Comparison of ENCODE assay signal across 12 mouse cellular contexts in the genomic region with DNA sequence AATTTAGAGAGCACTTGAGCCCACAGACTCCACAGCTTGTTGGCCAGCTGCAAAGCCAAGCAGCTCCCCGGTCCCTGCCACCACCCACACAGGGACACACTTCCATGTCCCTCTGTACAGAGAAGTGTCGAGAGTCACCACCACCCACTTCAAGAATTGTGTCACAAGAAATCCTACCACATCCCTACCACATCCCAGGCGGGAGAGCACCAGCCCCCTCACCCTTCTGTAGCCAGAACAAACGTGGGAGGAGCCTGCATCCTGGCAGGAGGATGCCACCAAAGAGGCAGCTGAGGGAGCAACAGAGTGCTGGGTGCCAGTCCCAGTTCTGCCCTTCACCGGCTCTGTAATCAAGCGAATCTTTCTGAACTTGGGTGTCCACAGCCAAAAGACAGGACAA. TPM values are rescaled to one million over a fixed set of nuclear protein-coding genes. Genes with fewer than 3 reads are reported as not detected.
A peak's percentile ranks its signal among the peaks of the same experiment; 100 is the strongest.
DNase-seq lines count a peak whose midpoint lies in the region; ATAC-seq and TF ChIP-seq lines count a peak whose summit lies in the region.
"Had no signal": no experiment of that assay in that cellular context is flagged by ENCODE, and none has a peak within 500 bp of the region (broad histone marks: within the 10 kb centered on the region; RNA-seq: fewer than 3 reads in every experiment).

No protein-coding gene starts in this region.

- peaks cover 41% of the 10 kb centered on the region for H3K4me1 ChIP-seq in hindbrain, embryonic 13.5 days (replicated peaks)
- H3K4me1 ChIP-seq in hindbrain, postnatal 0 days (ENCODE audit: insufficient read depth, low read length): no peaks in the 10 kb centered on the region
- peaks cover 35% of the 10 kb centered on the region for H3K4me1 ChIP-seq in small intestine, adult 2 months (ENCODE audit: control insufficient read depth, insufficient read depth, insufficient read length, low read length)
- H3K4me1 ChIP-seq in kidney, embryonic 15.5 days: peaks cover 63% of the 10 kb centered on the region

- no peak for TF ChIP-seq CTCF in hindbrain, postnatal 0 days (IDR thresholded peaks at IDR 0.05; ENCODE audit: low read depth)
- no peak for TF ChIP-seq CTCF in small intestine, adult 2 months (IDR thresholded peaks at IDR 0.05; ENCODE audit: extremely low read depth, insufficient read length, insufficient replicate concordance, low read depth, low read length)

- WGBS in hindbrain, embryonic 13.5 days: 67% methylated on average over 6 of the region's 6 CpGs
- 61% methylated on average over 6 of the region's 6 CpGs for WGBS in hindbrain, postnatal 0 days
- 70% methylated on average over 6 of the region's 6 CpGs for WGBS in small intestine, adult 2 months
- 62% methylated on average over 6 of the region's 6 CpGs for WGBS in kidney, embryonic 15.5 days

- H3K27me3 ChIP-seq in hindbrain, embryonic 13.5 days: no peaks in the 10 kb centered on the region
- H3K27me3 ChIP-seq in hindbrain, postnatal 0 days (ENCODE audit: insufficient read depth, low read length): no peaks in the 10 kb centered on the region
- H3K27me3 ChIP-seq in small intestine, adult 2 months (ENCODE audit: control insufficient read depth, insufficient read depth, low read length): no peaks in the 10 kb centered on the region
- H3K27me3 ChIP-seq in kidney, embryonic 15.5 days: no peaks in the 10 kb centered on the region
- H3K27me3 ChIP-seq: midbrain, embryonic 15.5 days had no signal

- DNase-seq in hindbrain, postnatal 0 days (ENCODE audit: low spot score): no peak
- peak; percentile 54 for DNase-seq in right cerebral cortex, postnatal 25 days
- no peak for DNase-seq in right cerebral cortex, postnatal 4 days
- no peak for DNase-seq in B cell, adult 2 months
- DNase-seq: cerebellum, adult 11 months; kidney, adult 11 months; liver had no signal

- no peak overlapping the region for H3K27ac ChIP-seq in hindbrain, embryonic 13.5 days
- H3K27ac ChIP-seq in hindbrain, postnatal 0 days: no peak overlapping the region
- peak overlapping the region; percentile 31; the same call in 1 of the 2 replicates for H3K27ac ChIP-seq in small intestine, adult 2 months (ENCODE audit: insufficient read depth, low read depth, low read length)
- no peak overlapping the region for H3K27ac ChIP-seq in kidney, embryonic 15.5 days
- H3K27ac ChIP-seq: midbrain, embryonic 15.5 days had no signal

- H3K4me3 ChIP-seq in hindbrain, embryonic 13.5 days: no peak overlapping the region
- H3K4me3 ChIP-seq in hindbrain, postnatal 0 days (ENCODE audit: low read length): no peak overlapping the region
- H3K4me3 ChIP-seq in small intestine, adult 2 months (ENCODE audit: low read depth, low read length): no peak overlapping the region
- H3K4me3 ChIP-seq in kidney, embryonic 15.5 days (replicated peaks): no peak overlapping the region
- H3K4me3 ChIP-seq: midbrain, embryonic 15.5 days had no signal

- H3K4me2 ChIP-seq in hindbrain, embryonic 13.5 days: no peak overlapping the region
- no peak overlapping the region for H3K4me2 ChIP-seq in hindbrain, postnatal 0 days (ENCODE audit: low read depth, low read length)
- no peak overlapping the region for H3K4me2 ChIP-seq in kidney, embryonic 15.5 days
- H3K4me2 ChIP-seq: midbrain, embryonic 15.5 days had no signal

- no peaks in the 10 kb centered on the region for H3K9me3 ChIP-seq in hindbrain, embryonic 13.5 days
- no peaks in the 10 kb centered on the region for H3K9me3 ChIP-seq in hindbrain, postnatal 0 days (ENCODE audit: low read length)
- H3K9me3 ChIP-seq in kidney, embryonic 15.5 days (replicated peaks): no peaks in the 10 kb centered on the region
- H3K9me3 ChIP-seq: midbrain, embryonic 15.5 days had no signal

- TF ChIP-seq POLR2A in small intestine, adult 2 months (IDR thresholded peaks at IDR 0.05; ENCODE audit: low read depth, low read length): no peak

- ATAC-seq in hindbrain, embryonic 13.5 days (ENCODE audit: low FRiP score): no peak
- ATAC-seq in hindbrain, postnatal 0 days: no peak
- peak; percentile 31 for ATAC-seq in inflammation-experienced regulatory T-cells, adult 6 months
- ATAC-seq in kidney, embryonic 15.5 days (replicated peaks; ENCODE audit: low FRiP score): no peak
- ATAC-seq: midbrain, embryonic 15.5 days had no signal

- 0 out of 2 replicates have a peak overlapping the region, but pooled peaks have one; percentile 8 for H3K9ac ChIP-seq in hindbrain, embryonic 13.5 days
- no peak overlapping the region for H3K9ac ChIP-seq in hindbrain, postnatal 0 days (replicated peaks; ENCODE audit: low read length)
- H3K9ac ChIP-seq in kidney, embryonic 15.5 days: no peak overlapping the region
- H3K9ac ChIP-seq: midbrain, embryonic 15.5 days had no signal

- no peaks in the 10 kb centered on the region for H3K36me3 ChIP-seq in hindbrain, embryonic 13.5 days
- H3K36me3 ChIP-seq in hindbrain, postnatal 0 days (ENCODE audit: insufficient read depth, low read length): no peaks in the 10 kb centered on the region
- H3K36me3 ChIP-seq in small intestine, adult 2 months (ENCODE audit: control insufficient read depth, insufficient read depth, low read length): peaks cover 23% of the 10 kb centered on the region
- H3K36me3 ChIP-seq in kidney, embryonic 15.5 days: no peaks in the 10 kb centered on the region
- H3K36me3 ChIP-seq: midbrain, embryonic 15.5 days had no signal

RNA-seq across cellular contexts. Expression of a gene that starts 51.7 kb away (rescaled TPM):
- polyA plus RNA-seq in hindbrain, embryonic 13.5 days (2015; fragmentation: Nextera tagmentation; extraction: Ambion mirVana): 23.0 and 23.4 TPM in 2 replicates
- 69.0 and 73.9 TPM in 2 replicates for total RNA-seq in hindbrain, postnatal 0 days (2014; rRNA removed)
- 34.1 and 35.7 TPM in 2 replicates for polyA plus RNA-seq in hindbrain, postnatal 0 days (2015; fragmentation: Nextera tagmentation; extraction: Ambion mirVana)
- polyA plus RNA-seq in inflammation-experienced regulatory T-cells, adult 6 months (2017; shearing (Covaris generic)): 10 to 100 TPM; 13.4 to 31.0 (median 14.1) TPM
- 104 and 324 TPM in 2 replicates for polyA plus RNA-seq in small intestine, adult 2 months (2012; rRNA removed)
- 18.9 and 20.8 TPM in 2 replicates for polyA plus RNA-seq in kidney, embryonic 15.5 days (2015; fragmentation: Nextera tagmentation; extraction: Ambion mirVana)
